8 mouse cellular contexts compared by ENCODE assay signal in the genomic region with DNA sequence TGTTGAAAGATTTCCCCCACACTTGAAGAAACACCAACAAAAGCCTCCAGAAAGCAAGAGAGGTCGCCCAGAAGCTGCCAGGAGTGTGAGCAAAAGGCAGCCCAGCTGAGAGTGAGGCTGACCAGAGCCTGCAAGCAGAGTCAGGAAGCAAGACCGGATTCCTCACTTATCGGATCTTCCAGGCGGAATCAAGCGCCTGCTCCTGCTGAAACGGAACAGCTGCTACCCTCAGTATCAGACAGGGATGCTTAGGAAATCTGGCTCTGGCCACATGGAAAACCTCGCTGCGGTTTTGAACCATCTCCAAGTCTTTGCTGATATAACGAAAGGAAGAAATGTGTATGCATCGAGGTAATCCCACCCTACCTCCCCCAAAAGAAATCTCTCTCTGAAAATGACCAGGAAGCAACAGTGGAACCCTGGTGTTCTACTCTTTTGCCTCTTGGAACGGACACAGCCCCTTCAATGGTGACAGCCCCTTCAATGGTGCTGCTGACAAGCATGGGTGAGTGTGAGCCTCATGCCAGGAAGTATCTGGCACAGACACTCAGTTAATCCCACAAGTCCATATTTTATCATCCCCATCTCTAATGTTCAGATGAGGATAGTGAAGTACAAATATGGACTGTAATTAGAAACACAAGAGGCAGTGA.
DNase-seq lines count a peak whose midpoint lies in the region; ATAC-seq and TF ChIP-seq lines count a peak whose summit lies in the region.

No protein-coding gene starts in this region.

- peak; percentile 67; the same call in 1 of the 2 replicates for ATAC-seq in hindbrain, embryonic 16.5 days
- ATAC-seq in hindbrain, embryonic 13.5 days (ENCODE audit: low FRiP score): no peak
- peak; percentile 88 for ATAC-seq in heart, embryonic 14.5 days (ENCODE audit: insufficient number of reproducible peaks, insufficient read depth, low FRiP score, low read depth)
- peak; percentile 92 for ATAC-seq in lung, embryonic 16.5 days (ENCODE audit: low read depth)

- no peaks in the 10 kb centered on the region for H3K9me3 ChIP-seq in hindbrain, embryonic 16.5 days (ENCODE audit: control insufficient read depth, low read length)
- no peaks in the 10 kb centered on the region for H3K9me3 ChIP-seq in hindbrain, embryonic 13.5 days
- H3K9me3 ChIP-seq in heart, embryonic 14.5 days (ENCODE audit: control insufficient read depth, low read length): peaks cover 4% of the 10 kb centered on the region; the same call in 1 of the 2 replicates
- H3K9me3 ChIP-seq in lung, embryonic 16.5 days (ENCODE audit: control insufficient read depth, low read length): no peaks in the 10 kb centered on the region

- no peak overlapping the region for H3K9ac ChIP-seq in hindbrain, embryonic 16.5 days (ENCODE audit: low read depth, low read length)
- H3K9ac ChIP-seq in hindbrain, embryonic 13.5 days: no peak overlapping the region
- no peak overlapping the region for H3K9ac ChIP-seq in heart, embryonic 14.5 days (ENCODE audit: low read length)
- no peak overlapping the region for H3K9ac ChIP-seq in lung, embryonic 16.5 days (ENCODE audit: low read length)

- peak overlapping the region; percentile 18; the same call in 1 of the 2 replicates for H3K4me2 ChIP-seq in hindbrain, embryonic 16.5 days (ENCODE audit: low read length)
- H3K4me2 ChIP-seq in hindbrain, embryonic 13.5 days: no peak overlapping the region
- H3K4me2 ChIP-seq in heart, embryonic 14.5 days (ENCODE audit: low read length): peak overlapping the region; percentile 54
- H3K4me2 ChIP-seq in lung, embryonic 16.5 days (ENCODE audit: low read depth, low read length): no peak overlapping the region

- H3K27ac ChIP-seq in hindbrain, embryonic 16.5 days (ENCODE audit: low read depth, low read length): peak overlapping the region; percentile 45
- no peak overlapping the region for H3K27ac ChIP-seq in hindbrain, embryonic 13.5 days
- peak overlapping the region; percentile 75 to 76 for H3K27ac ChIP-seq in heart, embryonic 14.5 days (replicated peaks in 1 of 2; ENCODE audit: control insufficient read depth in 1 of 2, insufficient read depth in 1 of 2, low read depth in 2 of 2, low read length in 2 of 2)
- H3K27ac ChIP-seq in lung, embryonic 16.5 days (ENCODE audit: low read length): peak overlapping the region; percentile 54
- no peak overlapping the region for H3K27ac ChIP-seq in layer of hippocampus, adult 2 months

- peak; percentile 79 to 81 for DNase-seq in cerebellum, postnatal 10 days
- no peak for DNase-seq in adrenal gland, postnatal 36 days
- DNase-seq in layer of hippocampus, adult 2 months (ENCODE audit: low spot score in 2 of 2): no peak
- no peak for DNase-seq in layer of hippocampus, adult 9-11 months

- no peak overlapping the region for H3K4me3 ChIP-seq in hindbrain, embryonic 16.5 days (ENCODE audit: low read length)
- no peak overlapping the region for H3K4me3 ChIP-seq in hindbrain, embryonic 13.5 days
- peak overlapping the region in 1 of 2 experiments; percentile 11; a peak in 1 of 4 replicates for H3K4me3 ChIP-seq in heart, embryonic 14.5 days (ENCODE audit: control insufficient read depth in 1 of 2, insufficient read depth in 1 of 2, low read depth in 1 of 2, low read length in 2 of 2)
- no peak overlapping the region for H3K4me3 ChIP-seq in lung, embryonic 16.5 days (ENCODE audit: low read length)
- no peak overlapping the region for H3K4me3 ChIP-seq in layer of hippocampus, adult 2 months

- WGBS in hindbrain, embryonic 16.5 days: 54% methylated on average over 11 of the region's 11 CpGs
- WGBS in hindbrain, embryonic 13.5 days: 56% methylated on average over 11 of the region's 11 CpGs
- WGBS in heart, embryonic 14.5 days: 0% methylated on average over 11 of the region's 11 CpGs
- 21% methylated on average over 11 of the region's 11 CpGs for WGBS in lung, embryonic 16.5 days

- H3K36me3 ChIP-seq in hindbrain, embryonic 16.5 days (ENCODE audit: control insufficient read depth, insufficient read depth, low read length): no peaks in the 10 kb centered on the region
- no peaks in the 10 kb centered on the region for H3K36me3 ChIP-seq in hindbrain, embryonic 13.5 days
- H3K36me3 ChIP-seq in heart, embryonic 14.5 days (ENCODE audit: control insufficient read depth, insufficient read depth, low read length): no peaks in the 10 kb centered on the region
- no peaks in the 10 kb centered on the region for H3K36me3 ChIP-seq in lung, embryonic 16.5 days (ENCODE audit: control insufficient read depth, insufficient read depth, low read length)

- H3K27me3 ChIP-seq in hindbrain, embryonic 16.5 days (replicated peaks; ENCODE audit: control insufficient read depth, insufficient read depth, low read length): no peaks in the 10 kb centered on the region
- no peaks in the 10 kb centered on the region for H3K27me3 ChIP-seq in hindbrain, embryonic 13.5 days
- no peaks in the 10 kb centered on the region for H3K27me3 ChIP-seq in heart, embryonic 14.5 days (ENCODE audit: control insufficient read depth, insufficient read depth, low read length)
- no peaks in the 10 kb centered on the region for H3K27me3 ChIP-seq in lung, embryonic 16.5 days (ENCODE audit: control insufficient read depth, insufficient read depth, low read depth, low read length)

- TF ChIP-seq CTCF in layer of hippocampus, adult 2 months (conservative IDR thresholded peaks at IDR 0.05): no peak

- no peaks in the 10 kb centered on the region for H3K4me1 ChIP-seq in hindbrain, embryonic 16.5 days (ENCODE audit: control insufficient read depth, insufficient read depth, low read depth, low read length)
- H3K4me1 ChIP-seq in hindbrain, embryonic 13.5 days (replicated peaks): no peaks in the 10 kb centered on the region
- H3K4me1 ChIP-seq in heart, embryonic 14.5 days (ENCODE audit: control insufficient read depth in 2 of 2, insufficient read depth in 2 of 2, low read length in 2 of 2): peaks cover 8 to 20% of the 10 kb centered on the region in 2 experiments
- H3K4me1 ChIP-seq in lung, embryonic 16.5 days (replicated peaks; ENCODE audit: control insufficient read depth, insufficient read depth, low read length): peaks cover 17% of the 10 kb centered on the region

Comparison
In these comparisons a context has a peak if more than half of its experiments do, and no peak if none do; other contexts are left out.
1. H3K27ac ChIP-seq: peak in hindbrain, embryonic 16.5 days (single experiment), heart, embryonic 14.5 days (2 of 2) and lung, embryonic 16.5 days (single experiment); none in hindbrain, embryonic 13.5 days (single experiment) and layer of hippocampus, adult 2 months (single experiment).
2. H3K4me2 ChIP-seq: peak in hindbrain, embryonic 16.5 days (single experiment) and heart, embryonic 14.5 days (single experiment); none in hindbrain, embryonic 13.5 days (single experiment) and lung, embryonic 16.5 days (single experiment).
3. DNase-seq: peak in cerebellum, postnatal 10 days (2 of 2); none in adrenal gland, postnatal 36 days (0 of 2), layer of hippocampus, adult 2 months (0 of 2) and layer of hippocampus, adult 9-11 months (single experiment).